Mouse (Mus musculus) embryonic facial prominence, embryonic 13.5 days (tissue): ENCODE data around the gene Scn2b. TPM values are rescaled to one million over a fixed set of nuclear protein-coding genes. Genes with fewer than 3 reads are reported as not detected.

Experiments used
- ATAC-seq: fragments of 200-750 bp; cut with Nextera tagmentation; 2 replicates; pipeline ENCODE4 v1.8.0; 2017; ENCODE audit warnings: low read depth; ENCODE audit not compliant: insufficient number of reproducible peaks, insufficient read depth, low FRiP score, low TSS enrichment
- H3K27ac ChIP-seq: fragments of 300-500 bp; sonication (generic); 2 replicates; pipeline ENCODE4 v1.5.1; 2015; ENCODE audit warnings: moderate library complexity, mild to moderate bottlenecking, inconsistent platforms
- H3K27me3 ChIP-seq: fragments of 300-500 bp; sonication (generic); 2 replicates; pipeline ENCODE4 v1.6.1; 2015; ENCODE audit warnings: mild to moderate bottlenecking, inconsistent platforms
- H3K36me3 ChIP-seq: fragments of 300-500 bp; sonication (generic); 2 replicates; pipeline ENCODE4 v1.6.1; 2015; ENCODE audit warnings: mild to moderate bottlenecking, inconsistent platforms
- H3K4me1 ChIP-seq: fragments of 300-500 bp; sonication (generic); 2 replicates; pipeline ENCODE4 v1.6.1; 2015; ENCODE audit warnings: inconsistent platforms
- H3K4me2 ChIP-seq: fragments of 300-500 bp; sonication (generic); 2 replicates; pipeline ENCODE4 v1.6.1; 2015; ENCODE audit warnings: moderate library complexity, mild to moderate bottlenecking, inconsistent platforms
- H3K4me3 ChIP-seq: fragments of 300-500 bp; sonication (generic); 2 replicates; pipeline ENCODE4 v1.5.1; 2015; ENCODE audit warnings: mild to moderate bottlenecking, inconsistent platforms
- H3K9ac ChIP-seq: fragments of 300-500 bp; sonication (generic); 2 replicates; pipeline ENCODE4 v1.6.1; 2015; ENCODE audit warnings: mild to moderate bottlenecking, inconsistent platforms
- H3K9me3 ChIP-seq: fragments of 300-500 bp; sonication (generic); 2 replicates; pipeline ENCODE4 v1.6.1; 2016; ENCODE audit warnings: inconsistent platforms
- WGBS: fragments of 180-500 bp; shearing (Covaris S2); methylation state at CpG from one replicate; pipeline ENCODE4 v1.1.7; 2015; ENCODE audit warnings: mixed read lengths; 5-methylcytosine and 5-hydroxymethylcytosine counted together
- polyA plus RNA-seq: library from polyadenylated mRNA; unstranded; fragments of >200 nt; fragmentation: Nextera tagmentation; extraction: Ambion mirVana; gene quantifications from 2 replicates; pipeline ENCODE4 v1.2.1, GENCODE M21; 2015

Scn2b gene
- polyA plus RNA-seq, 1 experiment from 2014 or later = 5.8 TPM

GRCm38 (mm10) chr9:45097877-45098276 lies 19.7 kb upstream of the Scn2b start:
- Histone ChIP-seq H3K4me2 (no peak overlapping the region), H3K4me3 (no peak overlapping the region), H3K36me3 (no peaks in the 10 kb centered on the region), H3K9me3 (no peaks in the 10 kb centered on the region), H3K9ac (no peak overlapping the region), H3K27me3 (no peaks in the 10 kb centered on the region), H3K4me1 (no peaks in the 10 kb centered on the region), H3K27ac (no peak overlapping the region)
- no peak for ATAC-seq
- WGBS = 77% methylated on average over 5 of the region's 5 CpGs

- WGBS = 55% methylated on average over 3 of the region's 3 CpGs
- H3K4me2 ChIP-seq = no peak overlapping the region
- no peak for ATAC-seq
These were observed 19.2 kb upstream of the Scn2b start for GRCm38 (mm10) chr9:45098426-45098825.

GRCm38 (mm10) chr9:45102528-45102927 lies 15.1 kb upstream of the Scn2b start:
- Histone ChIP-seq H3K9ac (no peak overlapping the region), H3K4me1 (no peaks in the 10 kb centered on the region), H3K27ac (no peak overlapping the region), H3K9me3 (no peaks in the 10 kb centered on the region), H3K27me3 (no peaks in the 10 kb centered on the region), H3K4me2 (no peak overlapping the region), H3K36me3 (no peaks in the 10 kb centered on the region), H3K4me3 (no peak overlapping the region)
- 56% methylated on average over 1 of the region's 1 CpGs for WGBS
- no peak for ATAC-seq

More at GRCm38 (mm10) chr9:45098426-45098825, 19.2 kb upstream of the Scn2b start:
- H3K36me3 ChIP-seq = no peaks in the 10 kb centered on the region
- no peaks in the 10 kb centered on the region for H3K9me3 ChIP-seq
- H3K4me3 ChIP-seq = no peak overlapping the region
- no peak overlapping the region for H3K27ac ChIP-seq
- no peaks in the 10 kb centered on the region for H3K4me1 ChIP-seq
- no peak overlapping the region for H3K9ac ChIP-seq
- H3K27me3 ChIP-seq = no peaks in the 10 kb centered on the region

GRCm38 (mm10) chr9:45103211-45103979 lies 14.2 kb upstream of the Scn2b start:
- no peaks in the 10 kb centered on the region for H3K9me3 ChIP-seq
- H3K27ac ChIP-seq = no peak overlapping the region
- no peaks in the 10 kb centered on the region for H3K27me3 ChIP-seq
- H3K4me3 ChIP-seq = no peak overlapping the region
- H3K36me3 ChIP-seq = no peaks in the 10 kb centered on the region
- H3K9ac ChIP-seq = no peak overlapping the region
- WGBS = 37% methylated on average over 11 of the region's 11 CpGs
- no peak for ATAC-seq
- H3K4me2 ChIP-seq = no peak overlapping the region
- H3K4me1 ChIP-seq = no peaks in the 10 kb centered on the region

GRCm38 (mm10) chr9:45105596-45106374 lies 11.8 kb upstream of the Scn2b start:
- 83% methylated on average over 2 of the region's 2 CpGs for WGBS
- H3K9ac ChIP-seq = no peak overlapping the region
- H3K4me2 ChIP-seq = no peak overlapping the region
- no peak overlapping the region for H3K27ac ChIP-seq
- no peaks in the 10 kb centered on the region for H3K27me3 ChIP-seq
- ATAC-seq = no peak
- H3K36me3 ChIP-seq = no peaks in the 10 kb centered on the region
- H3K4me3 ChIP-seq = no peak overlapping the region
- no peaks in the 10 kb centered on the region for H3K9me3 ChIP-seq
- H3K4me1 ChIP-seq = no peaks in the 10 kb centered on the region

GRCm38 (mm10) chr9:45115706-45116105 lies 1.9 kb upstream of the Scn2b start:
- Histone ChIP-seq H3K9ac (peak overlapping the region; percentile 67), H3K27ac (peak overlapping the region; percentile 17; the same call in 1 of the 2 replicates), H3K4me2 (peak overlapping the region; percentile 71), H3K9me3 (no peaks in the 10 kb centered on the region), H3K27me3 (no peaks in the 10 kb centered on the region), H3K4me3 (peak overlapping the region; percentile 49), H3K4me1 (peaks cover 22% of the 10 kb centered on the region), H3K36me3 (no peaks in the 10 kb centered on the region)
- peak; percentile 71 for ATAC-seq
- 2% methylated on average over 14 of the region's 14 CpGs for WGBS

GRCm38 (mm10) chr9:45116819-45117218 lies 763 bp upstream of the Scn2b start:
- Histone ChIP-seq H3K9ac (no peak overlapping the region), H3K9me3 (no peaks in the 10 kb centered on the region), H3K4me2 (no peak overlapping the region), H3K27me3 (no peaks in the 10 kb centered on the region), H3K4me3 (no peak overlapping the region), H3K36me3 (no peaks in the 10 kb centered on the region), H3K4me1 (peaks cover 29% of the 10 kb centered on the region), H3K27ac (no peak overlapping the region)
- no peak for ATAC-seq
- WGBS = 66% methylated on average over 9 of the region's 9 CpGs

GRCm38 (mm10) chr9:45118552-45118951 lies 970 bp downstream of the Scn2b start:
- WGBS = 24% methylated on average over 10 of the region's 10 CpGs
- ATAC-seq = no peak
- peak overlapping the region; percentile 85 for H3K9ac ChIP-seq
- H3K9me3 ChIP-seq = no peaks in the 10 kb centered on the region
- H3K27ac ChIP-seq = no peak overlapping the region
- H3K27me3 ChIP-seq = no peaks in the 10 kb centered on the region
- H3K4me3 ChIP-seq = peak overlapping the region; percentile 69
- H3K36me3 ChIP-seq = no peaks in the 10 kb centered on the region
- H3K4me2 ChIP-seq = peak overlapping the region; percentile 71
- peaks cover 36% of the 10 kb centered on the region for H3K4me1 ChIP-seq

GRCm38 (mm10) chr9:45119316-45119953 lies 1.9 kb downstream of the Scn2b start:
- H3K4me3 ChIP-seq = peak overlapping the region; percentile 69; the same call in 1 of the 2 replicates
- peaks cover 36% of the 10 kb centered on the region for H3K4me1 ChIP-seq
- H3K4me2 ChIP-seq = peak overlapping the region; percentile 71
- H3K9ac ChIP-seq = no peak overlapping the region
- no peak for ATAC-seq
- H3K9me3 ChIP-seq = no peaks in the 10 kb centered on the region
- no peaks in the 10 kb centered on the region for H3K27me3 ChIP-seq
- no peak overlapping the region for H3K27ac ChIP-seq
- 91% methylated on average over 8 of the region's 8 CpGs for WGBS
- H3K36me3 ChIP-seq = no peaks in the 10 kb centered on the region

GRCm38 (mm10) chr9:45119954-45120530 lies 2.5 kb downstream of the Scn2b start:
- Histone ChIP-seq H3K9ac (no peak overlapping the region), H3K36me3 (no peaks in the 10 kb centered on the region), H3K27ac (no peak overlapping the region), H3K9me3 (no peaks in the 10 kb centered on the region), H3K27me3 (no peaks in the 10 kb centered on the region), H3K4me3 (no peak overlapping the region), H3K4me2 (no peak overlapping the region), H3K4me1 (peaks cover 36% of the 10 kb centered on the region)
- WGBS = 86% methylated on average over 14 of the region's 14 CpGs
- no peak for ATAC-seq

GRCm38 (mm10) chr9:45120567-45120966 lies 3.0 kb downstream of the Scn2b start:
- Histone ChIP-seq H3K9me3 (no peaks in the 10 kb centered on the region), H3K4me1 (peaks cover 33% of the 10 kb centered on the region), H3K27ac (no peak overlapping the region), H3K4me2 (no peak overlapping the region), H3K36me3 (peaks cover 4% of the 10 kb centered on the region; the same call in 1 of the 2 replicates), H3K4me3 (no peak overlapping the region), H3K27me3 (no peaks in the 10 kb centered on the region), H3K9ac (no peak overlapping the region)
- no peak for ATAC-seq
- WGBS = 84% methylated on average over 6 of the region's 6 CpGs
